13 mouse cellular contexts compared by ENCODE assay signal in genomic region chr11:97559549-97559948, GRCm38 (mm10). TPM values are rescaled to one million over a fixed set of nuclear protein-coding genes. Genes with fewer than 3 reads are reported as not detected.
DNase-seq lines count a peak whose midpoint lies in the region; ATAC-seq and TF ChIP-seq lines count a peak whose summit lies in the region.
"Had no signal": no experiment of that assay in that cellular context is flagged by ENCODE, and none has a peak within 500 bp of the region (broad histone marks: within the 10 kb centered on the region; RNA-seq: fewer than 3 reads in every experiment).

No protein-coding gene starts in this region.

- TF ChIP-seq EP300 in stomach, postnatal 0 days (optimal IDR thresholded peaks at IDR 0.05) = no peak

- H3K9ac ChIP-seq in stomach, postnatal 0 days (ENCODE audit: low read length) = no peak overlapping the region
- H3K9ac ChIP-seq: stomach, embryonic 15.5 days had no signal

- H3K36me3 ChIP-seq in thymus, adult 2 months (ENCODE audit: control insufficient read depth, insufficient read depth, low read length) = no peaks in the 10 kb centered on the region
- no peaks in the 10 kb centered on the region for H3K36me3 ChIP-seq in stomach, postnatal 0 days (ENCODE audit: control insufficient read depth, insufficient read depth, low read length)
- H3K36me3 ChIP-seq: stomach, embryonic 15.5 days had no signal

- ATAC-seq in stomach, postnatal 0 days (ENCODE audit: low FRiP score, low TSS enrichment) = no peak
- no peak for ATAC-seq in erythroid progenitor cell, adult 5-6 weeks (replicated peaks; ENCODE audit: low FRiP score, poor library complexity, severe bottlenecking)
- ATAC-seq: intestine, embryonic 16.5 days had no signal

- 0 out of 2 replicates have a peak overlapping the region, but pooled peaks have one; percentile 20 for H3K4me3 ChIP-seq in layer of hippocampus, adult 2 months
- H3K4me3 ChIP-seq in thymus, adult 2 months (ENCODE audit: control insufficient read depth, insufficient read depth, low read length) = no peak overlapping the region
- H3K4me3 ChIP-seq in stomach, postnatal 0 days (ENCODE audit: low read depth, low read length) = no peak overlapping the region
- H3K4me3 ChIP-seq: stomach, embryonic 15.5 days had no signal

- no peak for TF ChIP-seq POLR2A in thymus, adult 2 months (IDR thresholded peaks at IDR 0.05; ENCODE audit: control insufficient read depth, extremely low read depth, insufficient read depth, low read length, poor library complexity)

- H3K27me3 ChIP-seq in thymus, adult 2 months (ENCODE audit: control insufficient read depth, insufficient read depth, low read length) = peaks cover 2% of the 10 kb centered on the region; the same call in 1 of the 2 replicates
- no peaks in the 10 kb centered on the region; the same call in 1 of the 2 replicates for H3K27me3 ChIP-seq in stomach, postnatal 0 days (ENCODE audit: control insufficient read depth, insufficient read depth, low read length)

- peak; percentile 51 to 79 for DNase-seq in cerebellum, postnatal 14 days
- no peak for DNase-seq in cerebellum, adult 9-10 months
- no peak for DNase-seq in layer of hippocampus, adult 2 months (ENCODE audit: low spot score in 2 of 2)
- DNase-seq in layer of hippocampus, postnatal 36 days = no peak
- DNase-seq in thymus, postnatal 25 days = peak; percentile 9
- no peak for DNase-seq in thymus, adult 2 months
- DNase-seq in stomach, postnatal 0 days (ENCODE audit: low spot score) = no peak
- DNase-seq: B cell, adult 2 months; right cerebral cortex, postnatal 14 days had no signal

- peak; percentile 65 for TF ChIP-seq CTCF in layer of hippocampus, adult 2 months (conservative IDR thresholded peaks at IDR 0.05)
- no peak for TF ChIP-seq CTCF in thymus, adult 2 months (IDR thresholded peaks at IDR 0.05; ENCODE audit: borderline replicate concordance, control insufficient read depth, extremely low read depth, insufficient read depth, low read length, poor library complexity)
- peak; percentile 59 for TF ChIP-seq CTCF in stomach, postnatal 0 days (IDR thresholded peaks at IDR 0.05; ENCODE audit: low read depth)

- no peak overlapping the region for H3K4me2 ChIP-seq in stomach, postnatal 0 days (replicated peaks; ENCODE audit: low read depth)
- H3K4me2 ChIP-seq: heart, embryonic 11.5 days; stomach, embryonic 15.5 days had no signal

- H3K27ac ChIP-seq in layer of hippocampus, adult 2 months = peak overlapping the region; percentile 96
- no peak overlapping the region for H3K27ac ChIP-seq in thymus, adult 2 months (ENCODE audit: control insufficient read depth, insufficient read depth, low read length)
- no peak overlapping the region for H3K27ac ChIP-seq in stomach, postnatal 0 days (replicated peaks)
- H3K27ac ChIP-seq: stomach, embryonic 15.5 days had no signal

- 71% methylated on average over 4 of the region's 4 CpGs for WGBS in thymus, adult 2 months
- WGBS in stomach, postnatal 0 days = 60% methylated on average over 4 of the region's 4 CpGs

- no peaks in the 10 kb centered on the region for H3K4me1 ChIP-seq in thymus, adult 2 months (replicated peaks; ENCODE audit: control insufficient read depth, insufficient read depth, low read length)
- no peaks in the 10 kb centered on the region for H3K4me1 ChIP-seq in stomach, postnatal 0 days (replicated peaks; ENCODE audit: control insufficient read depth, insufficient read depth)
- H3K4me1 ChIP-seq: stomach, embryonic 15.5 days had no signal

- no peaks in the 10 kb centered on the region for H3K9me3 ChIP-seq in stomach, postnatal 0 days (ENCODE audit: control insufficient read depth, low read length)
- H3K9me3 ChIP-seq: stomach, embryonic 15.5 days had no signal

RNA-seq across cellular contexts. Expression of gene Srcin1, which starts 16.4 kb away (rescaled TPM):
- 100 to 1,000 TPM; 226 to 232 TPM for total RNA-seq in layer of hippocampus, adult 2 months (2021)
- 100 to 1,000 TPM; 230 to 247 TPM for total RNA-seq in layer of hippocampus, postnatal 36 days (2021)
- polyA plus RNA-seq in thymus, adult 2 months (2012; rRNA removed) = 0.32 and 0.55 TPM in 2 replicates
- 0.49 and 0.50 TPM in 2 replicates for polyA plus RNA-seq in stomach, postnatal 0 days (2015; fragmentation: Nextera tagmentation; extraction: Ambion mirVana)
- not detected in 2 replicates for total RNA-seq in erythroid progenitor cell, adult 5-6 weeks (2015; ENCODE audit: low replicate concordance)
- total RNA-seq in erythroid progenitor cell, adult 5-6 weeks (2017; ENCODE audit: low replicate concordance) = not detected in 2 replicates

RNA-seq across cellular contexts. Expression of gene 4933428G20Rik, which starts 59.4 kb away (rescaled TPM):
- total RNA-seq in layer of hippocampus, adult 2 months (2021) = under 1 TPM in 1 of 2 experiments, not detected in 1; 0.25 TPM
- total RNA-seq in layer of hippocampus, postnatal 36 days (2021) = not detected
- polyA plus RNA-seq in thymus, adult 2 months (2012; rRNA removed) = not detected in 2 replicates
- 0.16 and 0.25 TPM in 2 replicates for polyA plus RNA-seq in stomach, postnatal 0 days (2015; fragmentation: Nextera tagmentation; extraction: Ambion mirVana)
- total RNA-seq in erythroid progenitor cell, adult 5-6 weeks (2015; ENCODE audit: low replicate concordance) = not detected in 2 replicates
- not detected in 2 replicates for total RNA-seq in erythroid progenitor cell, adult 5-6 weeks (2017; ENCODE audit: low replicate concordance)

Comparison
In these comparisons a context has a peak if more than half of its experiments do, and no peak if none do; other contexts are left out.
1. DNase-seq: peak in cerebellum, postnatal 14 days (2 of 2) and thymus, postnatal 25 days (single experiment); none in cerebellum, adult 9-10 months (single experiment), layer of hippocampus, adult 2 months (0 of 2), layer of hippocampus, postnatal 36 days (0 of 2), thymus, adult 2 months (single experiment) and stomach, postnatal 0 days (single experiment).
2. RNA of gene Srcin1, which starts 16.4 kb away (total RNA-seq): 230 to 247 TPM in layer of hippocampus, postnatal 36 days and 226 to 232 TPM in layer of hippocampus, adult 2 months; not detected in erythroid progenitor cell, adult 5-6 weeks; every median in the first group is over 100 times any median in the second.